Mouse (Mus musculus) liver, postnatal 0 days (tissue): ENCODE results near the gene Vipr1. TPM values are rescaled to one million over a fixed set of nuclear protein-coding genes. Genes with fewer than 3 reads are reported as not detected.
A peak's percentile ranks its signal among the peaks of the same experiment; 100 is the strongest.

ENCODE experiments used
- ATAC-seq: fragments of 200-750 bp; cut with Nextera tagmentation; 2 replicates; pipeline ENCODE4 v1.8.0; 2017; ENCODE audit warnings: mild to moderate bottlenecking, moderate library complexity
- DNase-seq: peaks from one replicate; pipeline ENCODE4 v3.0.0-alpha.2; 2016
- H3K27ac ChIP-seq: fragments of 300-500 bp; sonication (generic); 2 replicates; pipeline ENCODE4 v1.5.1; 2014; ENCODE audit warnings: antibody characterized with exemption, moderate library complexity, mild to moderate bottlenecking, low read depth
- H3K27me3 ChIP-seq: fragments of 300-500 bp; sonication (generic); 2 replicates; pipeline ENCODE4 v1.6.1; 2014; ENCODE audit warnings: low read length, control low read depth, mixed read lengths; ENCODE audit not compliant: insufficient read depth
- H3K36me3 ChIP-seq: fragments of 300-500 bp; sonication (generic); replicated peaks from 2 replicates; pipeline ENCODE4 v1.6.1; 2014; ENCODE audit warnings: mild to moderate bottlenecking, control low read depth, low read length, moderate library complexity, mixed read lengths; ENCODE audit not compliant: insufficient read depth
- H3K4me1 ChIP-seq: fragments of 300-500 bp; sonication (generic); 2 replicates; pipeline ENCODE4 v1.6.1; 2014; ENCODE audit warnings: antibody characterized with exemption, mild to moderate bottlenecking, control low read depth; ENCODE audit not compliant: insufficient read depth
- H3K4me2 ChIP-seq: fragments of 300-500 bp; sonication (generic); 2 replicates; pipeline ENCODE4 v1.6.1; 2014; ENCODE audit warnings: low read depth, mild to moderate bottlenecking, low read length, moderate library complexity, mixed read lengths
- H3K4me3 ChIP-seq: fragments of 300-500 bp; sonication (generic); 2 replicates; pipeline ENCODE4 v1.5.1; 2014; ENCODE audit warnings: low read depth, low read length
- H3K9ac ChIP-seq: fragments of 300-500 bp; sonication (generic); replicated peaks from 2 replicates; pipeline ENCODE4 v1.6.1; 2014; ENCODE audit warnings: mild to moderate bottlenecking, moderate library complexity
- H3K9me3 ChIP-seq: fragments of 300-500 bp; sonication (generic); 2 replicates; pipeline ENCODE4 v1.6.1; 2016; ENCODE audit warnings: mild to moderate bottlenecking, control low read depth, low read length, mixed read lengths
- CTCF ChIP-seq: sonication (generic); IDR thresholded peaks from 2 replicates; pipeline ENCODE4 v1.5.1; 2016; ENCODE audit warnings: antibody characterized with exemption, low read depth
- EP300 ChIP-seq: IDR thresholded peaks from 2 replicates; pipeline ENCODE4 v1.6.1; 2016; ENCODE audit warnings: antibody characterized with exemption, low read depth, mild to moderate bottlenecking
- WGBS: fragments of 180-500 bp; shearing (Covaris S2); extraction: QIAGEN DNeasy Blood & Tissue Kit; methylation state at CpG from one replicate; pipeline ENCODE4 v1.1.7; 2014; ENCODE audit not compliant: insufficient replicate concordance; 5-methylcytosine and 5-hydroxymethylcytosine counted together
- polyA plus RNA-seq: library from polyadenylated mRNA; unstranded; fragments of >200 nt; fragmentation: Nextera tagmentation; extraction: Ambion mirVana; gene quantifications from 2 replicates; pipeline ENCODE4 v1.2.1, GENCODE M21; 2015

The Vipr1 gene
- polyA plus RNA-seq, 1 experiment from 2014 or later = 3.4 TPM

DNA sequence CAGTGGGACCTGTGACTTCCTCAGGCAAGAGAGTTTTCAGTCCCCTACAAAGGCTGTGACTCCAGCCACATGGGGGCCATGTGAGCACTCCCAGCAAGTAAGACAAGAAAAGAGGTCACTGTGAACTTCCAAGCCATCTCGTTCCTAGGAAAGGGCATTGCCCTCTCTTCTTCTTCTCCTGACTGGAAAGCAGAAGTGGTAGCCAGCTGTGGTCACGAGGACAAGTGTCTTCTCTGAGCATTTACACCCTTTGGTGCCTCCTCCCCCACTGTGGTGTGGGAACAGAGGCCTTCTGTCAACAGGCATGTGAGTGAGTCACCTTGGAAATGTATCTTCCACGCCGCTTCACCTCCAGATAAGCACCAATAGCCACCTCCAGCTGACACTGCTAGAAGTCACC lies 10.6 kb upstream of the Vipr1 start:
- TF ChIP-seq CTCF (0 out of 2 replicates have a peak, but pooled peaks have one; percentile 15), EP300 (no peak)
- H3K27ac ChIP-seq = no peak overlapping the region
- H3K4me1 ChIP-seq = no peaks in the 10 kb centered on the region
- no peaks in the 10 kb centered on the region for H3K9me3 ChIP-seq
- H3K36me3 ChIP-seq = no peaks in the 10 kb centered on the region
- H3K4me3 ChIP-seq = no peak overlapping the region
- H3K4me2 ChIP-seq = no peak overlapping the region
- no peak overlapping the region for H3K9ac ChIP-seq
- H3K27me3 ChIP-seq = no peaks in the 10 kb centered on the region
- ATAC-seq (peak; percentile 48), DNase-seq (peak; percentile 33)
- 20% methylated on average over 4 of the region's 4 CpGs for WGBS

DNA sequence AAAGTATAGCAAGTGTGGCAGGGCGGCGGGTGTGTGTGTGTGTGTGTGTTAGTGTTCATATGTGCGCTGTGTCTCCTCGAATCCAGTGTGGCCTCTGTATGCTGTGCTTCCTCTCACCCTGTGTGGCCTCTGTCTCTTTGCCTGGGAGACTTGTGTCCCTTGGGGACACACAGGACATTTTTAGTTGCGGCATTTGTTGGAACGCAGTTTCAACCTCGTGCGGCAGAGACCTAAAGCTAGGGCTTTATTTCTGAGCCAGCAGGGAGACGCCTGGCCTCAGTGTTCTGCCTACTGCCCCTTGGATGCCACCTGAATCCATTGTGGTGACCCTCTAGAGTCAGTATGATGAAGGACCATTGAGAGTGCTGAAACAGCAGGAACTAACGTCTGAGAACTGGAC lies 9.6 kb upstream of the Vipr1 start:
- ATAC-seq (no peak), DNase-seq (no peak)
- 79% methylated on average over 10 of the region's 10 CpGs for WGBS
- no peak overlapping the region for H3K27ac ChIP-seq
- H3K36me3 ChIP-seq = no peaks in the 10 kb centered on the region
- H3K9ac ChIP-seq = no peak overlapping the region
- H3K9me3 ChIP-seq = no peaks in the 10 kb centered on the region
- no peak overlapping the region for H3K4me2 ChIP-seq
- H3K27me3 ChIP-seq = no peaks in the 10 kb centered on the region
- no peaks in the 10 kb centered on the region for H3K4me1 ChIP-seq
- TF ChIP-seq EP300 = no peak
- no peak for TF ChIP-seq CTCF
- no peak overlapping the region for H3K4me3 ChIP-seq

DNA sequence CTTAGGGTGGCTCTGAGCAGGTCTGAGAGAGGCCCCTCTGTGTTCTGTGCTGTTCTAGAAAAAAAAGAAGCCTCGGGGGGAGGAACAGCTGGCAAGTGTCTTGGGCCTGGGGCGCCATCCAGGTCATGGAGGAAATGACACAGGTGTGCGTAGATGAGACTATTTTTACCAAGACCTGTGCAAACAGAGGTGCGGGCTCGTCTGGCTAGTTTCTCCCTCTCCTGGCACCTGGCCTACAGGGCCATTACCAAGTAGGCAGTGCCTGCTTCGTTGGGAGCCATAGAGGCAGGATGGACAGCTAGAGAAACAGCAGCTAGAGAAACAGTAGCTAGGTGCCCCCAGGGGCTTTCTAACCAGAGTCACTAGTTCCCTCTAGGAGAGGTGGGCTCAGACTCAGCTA lies 9.2 kb upstream of the Vipr1 start:
- no peak overlapping the region for H3K4me3 ChIP-seq
- DNase-seq = no peak
- H3K27ac ChIP-seq = no peak overlapping the region
- no peaks in the 10 kb centered on the region for H3K4me1 ChIP-seq
- 62% methylated on average over 6 of the region's 6 CpGs for WGBS
- H3K9me3 ChIP-seq = no peaks in the 10 kb centered on the region
- H3K4me2 ChIP-seq = no peak overlapping the region
- no peaks in the 10 kb centered on the region for H3K36me3 ChIP-seq
- ATAC-seq = no peak
- TF ChIP-seq EP300 (no peak), CTCF (no peak)
- H3K9ac ChIP-seq = no peak overlapping the region
- no peaks in the 10 kb centered on the region for H3K27me3 ChIP-seq

- H3K36me3 ChIP-seq = no peaks in the 10 kb centered on the region
- no peaks in the 10 kb centered on the region for H3K9me3 ChIP-seq
- WGBS = 17% methylated on average over 7 of the region's 7 CpGs
- no peak overlapping the region for H3K27ac ChIP-seq
- DNase-seq (no peak), ATAC-seq (no peak)
- H3K4me3 ChIP-seq = no peak overlapping the region
- H3K4me1 ChIP-seq = no peaks in the 10 kb centered on the region
- TF ChIP-seq EP300 = no peak
- TF ChIP-seq CTCF = no peak
- H3K9ac ChIP-seq = no peak overlapping the region
- no peak overlapping the region for H3K4me2 ChIP-seq
- peaks cover 20% of the 10 kb centered on the region for H3K27me3 ChIP-seq
These were observed 6.5 kb upstream of the Vipr1 start for GRCm38 (mm10) chr9:121635835-121636576.

DNA sequence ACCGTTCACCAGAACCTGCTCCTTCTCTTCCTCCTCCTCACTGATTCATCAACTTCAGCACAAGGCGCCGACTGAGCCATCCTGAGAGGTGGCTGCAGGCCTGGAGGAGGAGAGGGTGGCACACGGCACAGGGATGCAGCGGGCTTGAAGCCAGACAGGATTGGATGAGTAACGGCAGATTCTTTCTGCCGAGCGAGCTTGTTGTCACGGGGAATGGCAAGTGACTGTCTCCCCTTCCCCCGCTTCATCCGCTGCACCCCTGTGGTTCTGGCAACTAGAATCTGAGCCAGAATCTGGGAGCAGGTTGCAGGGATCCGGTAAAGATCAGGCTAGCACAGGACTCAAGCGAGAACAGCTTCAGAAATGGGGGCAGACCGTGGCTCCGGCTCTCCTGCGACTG lies 2.7 kb upstream of the Vipr1 start:
- H3K36me3 ChIP-seq = no peaks in the 10 kb centered on the region
- ATAC-seq (no peak), DNase-seq (no peak)
- TF ChIP-seq CTCF (no peak), EP300 (no peak)
- H3K4me1 ChIP-seq = peaks cover 13% of the 10 kb centered on the region
- no peak overlapping the region for H3K27ac ChIP-seq
- H3K4me3 ChIP-seq = no peak overlapping the region
- 60% methylated on average over 16 of the region's 16 CpGs for WGBS
- H3K9me3 ChIP-seq = no peaks in the 10 kb centered on the region
- H3K27me3 ChIP-seq = peaks cover 53% of the 10 kb centered on the region
- H3K9ac ChIP-seq = no peak overlapping the region
- H3K4me2 ChIP-seq = no peak overlapping the region

- Histone ChIP-seq H3K4me3 (peak overlapping the region; percentile 45), H3K9me3 (no peaks in the 10 kb centered on the region), H3K27ac (no peak overlapping the region), H3K4me2 (peak overlapping the region; percentile 75), H3K36me3 (no peaks in the 10 kb centered on the region), H3K4me1 (peaks cover 13% of the 10 kb centered on the region), H3K9ac (no peak overlapping the region; the same call in 1 of the 2 replicates), H3K27me3 (peaks cover 53% of the 10 kb centered on the region)
- DNase-seq (no peak), ATAC-seq (no peak)
- 11% methylated on average over 27 of the region's 27 CpGs for WGBS
- no peak for TF ChIP-seq EP300
- TF ChIP-seq CTCF = 0 out of 2 replicates have a peak, but pooled peaks have one; percentile 1
These were observed 1.1 kb upstream of the Vipr1 start for GRCm38 (mm10) chr9:121641235-121641915.
